ENCODE assay signal across 8 mouse cellular contexts in the genomic region with DNA sequence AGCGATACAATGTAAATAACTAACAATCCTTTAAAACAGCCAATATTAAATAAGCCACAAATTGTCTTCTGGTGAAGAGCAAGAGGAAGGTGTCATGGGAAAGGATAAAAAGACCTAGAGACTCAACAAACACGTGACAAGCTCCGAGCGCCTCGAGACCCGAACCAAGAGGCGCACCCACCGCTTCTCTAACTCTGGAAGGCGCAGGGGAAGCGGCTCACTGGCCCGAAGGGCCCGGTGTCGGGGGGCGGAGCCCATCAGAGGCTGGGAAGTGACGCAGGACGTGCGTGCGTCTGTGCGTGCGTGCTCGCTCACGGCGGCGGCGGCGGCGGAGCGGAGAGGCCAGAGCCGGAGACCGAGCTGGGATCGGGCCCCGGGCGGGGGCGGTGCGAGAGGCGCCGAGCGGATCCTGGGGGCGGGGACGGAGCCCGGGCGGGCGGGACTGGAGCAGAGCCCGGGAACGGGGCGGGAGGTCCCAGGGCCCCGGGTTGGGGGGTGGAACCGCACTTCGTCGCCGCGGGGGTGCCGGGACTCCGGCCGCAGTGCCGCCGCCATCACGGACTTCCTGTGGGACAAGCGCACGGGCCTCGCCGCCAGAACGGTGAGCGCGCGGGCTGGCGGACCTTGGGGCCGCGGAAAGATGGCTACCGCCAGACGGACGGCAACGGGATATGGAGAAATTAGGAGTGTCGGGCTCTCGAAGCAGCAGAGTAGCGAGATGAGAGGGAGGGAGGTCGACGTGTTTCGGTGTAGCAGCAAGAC. TPM values are rescaled to one million over a fixed set of nuclear protein-coding genes. Genes with fewer than 3 reads are reported as not detected.
DNase-seq lines count a peak whose midpoint lies in the region; ATAC-seq lines count a peak whose summit lies in the region.

A gene (plus strand): TSS at position 290 of the 762 bp plus-strand sequence.

- peak; percentile 96 for ATAC-seq in common myeloid progenitor, adult 5-6 weeks (replicated peaks; ENCODE audit: low read depth, poor library complexity, severe bottlenecking)
- peak; percentile 96 for ATAC-seq in megakaryocyte progenitor cell, adult 5-6 weeks (replicated peaks; ENCODE audit: poor library complexity)

- peak; percentile 98 for DNase-seq in ZHBTc4 (ENCODE audit: low read depth, low spot score)
- peak; percentile 91 to 93 for DNase-seq in gastrocnemius, adult 8-10 months (ENCODE audit: low spot score in 2 of 2)
- peak; percentile 96 for DNase-seq in induced T-regulatory cell, adult 2 months (ENCODE audit: low read depth)
- DNase-seq in left cerebral cortex, adult 9 months (ENCODE audit: low spot score in 2 of 2), result peak; percentile 84 to 93
- peak; percentile 93 for DNase-seq in right cerebral cortex, postnatal 14 days
- peak; percentile 88 to 95 for DNase-seq in urinary bladder, postnatal 36 days (ENCODE audit: low spot score in 2 of 2)

RNA-seq across cellular contexts. Expression of the gene that starts here (rescaled TPM):
- total RNA-seq in common myeloid progenitor, adult 5-6 weeks (2017), result 48.5 and 80.8 TPM in 2 replicates
- total RNA-seq in gastrocnemius, adult 8-10 months (2022), result 10 to 100 TPM; 13.6 to 21.5 (median 15.1) TPM
- total RNA-seq in megakaryocyte progenitor cell, adult 5-6 weeks (2015), result 51.1 and 53.8 TPM in 2 replicates
- total RNA-seq in megakaryocyte progenitor cell, adult 5-6 weeks (2017), result 69.3 and 75.9 TPM in 2 replicates

Comparison
In these comparisons a context has a peak if more than half of its experiments do, and no peak if none do; other contexts are left out.
1. Peak in every context shown above with its lines: DNase-seq and ATAC-seq.